Mouse (Mus musculus) bone marrow macrophage, adult 2 months (primary cell): ENCODE results near the gene Gm49325. TPM values are rescaled to one million over a fixed set of nuclear protein-coding genes. Genes with fewer than 3 reads are reported as not detected.

Experiments
- H3K27ac ChIP-seq: 2 replicates; pipeline ENCODE4 v1.5.1; 2012; ENCODE audit warnings: low read depth, low read length; ENCODE audit not compliant: insufficient read depth
- H3K4me1 ChIP-seq: 2 replicates; pipeline ENCODE4 v1.6.1; 2012; ENCODE audit warnings: low read length; ENCODE audit not compliant: control insufficient read depth, insufficient read depth
- H3K4me3 ChIP-seq: 2 replicates; pipeline ENCODE4 v1.5.1; 2012; ENCODE audit warnings: mild to moderate bottlenecking, low read length, moderate library complexity; ENCODE audit not compliant: insufficient read depth
- CTCF ChIP-seq: IDR thresholded peaks from 2 replicates; pipeline ENCODE4 v1.5.1; 2012; ENCODE audit warnings: low read depth, mild to moderate bottlenecking, low read length, moderate library complexity
- POLR2A ChIP-seq: IDR thresholded peaks from 2 replicates; pipeline ENCODE4 v1.6.1; 2012; ENCODE audit warnings: mild to moderate bottlenecking, low read depth, low read length, borderline replicate concordance
- polyA plus RNA-seq: library from polyadenylated mRNA; stranded (reverse); fragments of >200 nt; gene quantifications from 2 replicates; pipeline ENCODE4 v1.2.4, GENCODE M21; 2012; ENCODE audit not compliant: missing spikeins, insufficient read depth, insufficient read length

Gm49325 gene
- polyA plus RNA-seq, 1 experiment = 41.8 TPM

- TF ChIP-seq CTCF = no peak
- no peak for TF ChIP-seq POLR2A
- H3K27ac ChIP-seq = no peak overlapping the region
- peaks cover 7% of the 10 kb centered on the region for H3K4me1 ChIP-seq
- no peak overlapping the region for H3K4me3 ChIP-seq
Observed at GRCm38 (mm10) chr10:77588036-77588435, 18.0 kb upstream of the Gm49325 start.

- Histone ChIP-seq H3K4me1 (no peaks in the 10 kb centered on the region), H3K4me3 (no peak overlapping the region), H3K27ac (no peak overlapping the region)
- TF ChIP-seq CTCF (no peak), POLR2A (no peak)
Observed at GRCm38 (mm10) chr10:77589117-77589516, 16.9 kb upstream of the Gm49325 start.

GRCm38 (mm10) chr10:77589749-77590148, 16.2 kb upstream of the Gm49325 start:
- no peak overlapping the region for H3K4me3 ChIP-seq
- H3K4me1 ChIP-seq = no peaks in the 10 kb centered on the region
- H3K27ac ChIP-seq = no peak overlapping the region
- TF ChIP-seq CTCF = no peak
- TF ChIP-seq POLR2A = no peak

- H3K4me1 ChIP-seq = no peaks in the 10 kb centered on the region
- no peak overlapping the region for H3K4me3 ChIP-seq
- TF ChIP-seq CTCF (peak; percentile 34; the same call in 1 of the 2 replicates), POLR2A (no peak)
- H3K27ac ChIP-seq = no peak overlapping the region
Observed at GRCm38 (mm10) chr10:77590812-77591211, 15.2 kb upstream of the Gm49325 start.

GRCm38 (mm10) chr10:77591546-77591945, 14.5 kb upstream of the Gm49325 start:
- Histone ChIP-seq H3K27ac (no peak overlapping the region), H3K4me3 (no peak overlapping the region), H3K4me1 (no peaks in the 10 kb centered on the region)
- TF ChIP-seq POLR2A (no peak), CTCF (no peak)

GRCm38 (mm10) chr10:77596060-77596459, 9.9 kb upstream of the Gm49325 start:
- Histone ChIP-seq H3K4me1 (no peaks in the 10 kb centered on the region), H3K4me3 (no peak overlapping the region), H3K27ac (no peak overlapping the region)
- TF ChIP-seq CTCF = no peak
- no peak for TF ChIP-seq POLR2A

- no peak for TF ChIP-seq POLR2A
- Histone ChIP-seq H3K27ac (no peak overlapping the region), H3K4me1 (peaks cover 7% of the 10 kb centered on the region; the same call in 1 of the 2 replicates), H3K4me3 (no peak overlapping the region)
Observed at GRCm38 (mm10) chr10:77603021-77603420, 3.0 kb upstream of the Gm49325 start.

- Histone ChIP-seq H3K4me1 (peaks cover 7% of the 10 kb centered on the region; the same call in 1 of the 2 replicates), H3K27ac (no peak overlapping the region), H3K4me3 (no peak overlapping the region)
- TF ChIP-seq POLR2A = no peak
- TF ChIP-seq CTCF = 0 out of 2 replicates have a peak, but pooled peaks have one; percentile 29
Observed at GRCm38 (mm10) chr10:77604111-77604510, 1.9 kb upstream of the Gm49325 start.

GRCm38 (mm10) chr10:77604958-77605357, 1.0 kb upstream of the Gm49325 start:
- peaks cover 8% of the 10 kb centered on the region for H3K4me1 ChIP-seq
- TF ChIP-seq POLR2A (no peak), CTCF (no peak)
- no peak overlapping the region for H3K27ac ChIP-seq
- H3K4me3 ChIP-seq = no peak overlapping the region

- peak overlapping the region; percentile 89 for H3K27ac ChIP-seq
- peaks cover 12% of the 10 kb centered on the region for H3K4me1 ChIP-seq
- TF ChIP-seq CTCF (no peak), POLR2A (no peak)
- H3K4me3 ChIP-seq = peak overlapping the region; percentile 73; the same call in 1 of the 2 replicates
Observed at GRCm38 (mm10) chr10:77605368-77605767, 629 bp upstream of the Gm49325 start.

- Histone ChIP-seq H3K4me3 (peak overlapping the region; percentile 87), H3K27ac (peak overlapping the region; percentile 85), H3K4me1 (peaks cover 14% of the 10 kb centered on the region)
- no peak for TF ChIP-seq POLR2A
- TF ChIP-seq CTCF = no peak
Observed at GRCm38 (mm10) chr10:77606855-77607254, 858 bp downstream of the Gm49325 start.
